ENCODE assay signal across 8 mouse cellular contexts in genomic region chr16:38506041-38506634, GRCm38 (mm10). TPM values are rescaled to one million over a fixed set of nuclear protein-coding genes. Genes with fewer than 3 reads are reported as not detected.
DNase-seq lines count a peak whose midpoint lies in the region; ATAC-seq and TF ChIP-seq lines count a peak whose summit lies in the region.

No protein-coding gene starts in this region.

- H3K36me3 ChIP-seq in forebrain, embryonic 13.5 days (ENCODE audit: poor library complexity, severe bottlenecking): peaks cover 74% of the 10 kb centered on the region
- peaks cover 89% of the 10 kb centered on the region for H3K36me3 ChIP-seq in hindbrain, embryonic 10.5 days

- H3K27me3 ChIP-seq in forebrain, embryonic 13.5 days: no peaks in the 10 kb centered on the region
- H3K27me3 ChIP-seq in hindbrain, embryonic 10.5 days (ENCODE audit: insufficient read depth, poor library complexity, severe bottlenecking): no peaks in the 10 kb centered on the region

- H3K27ac ChIP-seq in forebrain, embryonic 13.5 days: no peak overlapping the region
- no peak overlapping the region for H3K27ac ChIP-seq in hindbrain, embryonic 10.5 days

- TF ChIP-seq POLR2A in lung, adult 2 months (IDR thresholded peaks at IDR 0.05; ENCODE audit: borderline replicate concordance, extremely low read depth, low read depth, low read length): no peak

- H3K4me1 ChIP-seq in forebrain, embryonic 13.5 days: no peaks in the 10 kb centered on the region
- H3K4me1 ChIP-seq in hindbrain, embryonic 10.5 days (replicated peaks): no peaks in the 10 kb centered on the region
- no peaks in the 10 kb centered on the region for H3K4me1 ChIP-seq in lung, adult 2 months (ENCODE audit: control insufficient read depth, insufficient read depth, low read length)

- ATAC-seq in cerebellum, adult (ENCODE audit: insufficient number of reproducible peaks, low FRiP score, low TSS enrichment): peak; percentile 88
- peak; percentile 89 for ATAC-seq in forebrain, embryonic 13.5 days

- peak; percentile 90 for TF ChIP-seq CTCF in lung, adult 2 months (IDR thresholded peaks at IDR 0.05; ENCODE audit: insufficient read depth, low read length)

- no peak overlapping the region for H3K4me3 ChIP-seq in forebrain, embryonic 13.5 days
- H3K4me3 ChIP-seq in hindbrain, embryonic 10.5 days: no peak overlapping the region
- H3K4me3 ChIP-seq in lung, adult 2 months (replicated peaks; ENCODE audit: extremely low read depth, low read depth, low read length): no peak overlapping the region

- H3K9me3 ChIP-seq in forebrain, embryonic 13.5 days (replicated peaks): no peaks in the 10 kb centered on the region
- no peaks in the 10 kb centered on the region for H3K9me3 ChIP-seq in hindbrain, embryonic 10.5 days

- DNase-seq in Muller cell, postnatal 12 days (ENCODE audit: inconsistent ontology term): peak; percentile 26
- peak; percentile 62 for DNase-seq in hindbrain, embryonic 10.5 days (ENCODE audit: low spot score)
- DNase-seq in layer of hippocampus, adult 9-10 months (ENCODE audit: low spot score): peak; percentile 63
- DNase-seq in lung, adult 2 months: peak; percentile 49
- peak; percentile 60 for DNase-seq in ovary, postnatal 14 days (ENCODE audit: low spot score)
- peak; percentile 65 for DNase-seq in thymus, postnatal 4 days

- WGBS in forebrain, embryonic 13.5 days: 74% methylated on average over 4 of the region's 4 CpGs
- 82% methylated on average over 4 of the region's 4 CpGs for WGBS in hindbrain, embryonic 10.5 days
- 67% methylated on average over 4 of the region's 4 CpGs for WGBS in lung, adult 2 months

- no peak overlapping the region for H3K4me2 ChIP-seq in forebrain, embryonic 13.5 days

- H3K9ac ChIP-seq in forebrain, embryonic 13.5 days: no peak overlapping the region

RNA-seq across cellular contexts. Expression of gene Timmdc1, which starts 16.3 kb away (rescaled TPM):
- 39.9 and 41.9 TPM in 2 replicates for polyA plus RNA-seq in forebrain, embryonic 13.5 days (2015; fragmentation: Nextera tagmentation; extraction: Ambion mirVana)
- 36.1 and 36.7 TPM in 2 replicates for polyA plus RNA-seq in hindbrain, embryonic 10.5 days (2016; fragmentation: Nextera tagmentation; extraction: Ambion mirVana)
- polyA plus RNA-seq in lung, adult 2 months (2012; rRNA removed): 10.0 and 12.9 TPM in 2 replicates

RNA-seq across cellular contexts. Expression of gene Poglut1, which starts 43.9 kb away (rescaled TPM):
- 63.0 and 74.8 TPM in 2 replicates for polyA plus RNA-seq in forebrain, embryonic 13.5 days (2015; fragmentation: Nextera tagmentation; extraction: Ambion mirVana)
- polyA plus RNA-seq in hindbrain, embryonic 10.5 days (2016; fragmentation: Nextera tagmentation; extraction: Ambion mirVana): 61.3 and 66.9 TPM in 2 replicates
- 17.5 and 27.8 TPM in 2 replicates for polyA plus RNA-seq in lung, adult 2 months (2012; rRNA removed)

RNA-seq across cellular contexts. Expression of gene Cd80, which starts 50.8 kb away (rescaled TPM):
- 0.56 and 0.63 TPM in 2 replicates for polyA plus RNA-seq in forebrain, embryonic 13.5 days (2015; fragmentation: Nextera tagmentation; extraction: Ambion mirVana)
- polyA plus RNA-seq in hindbrain, embryonic 10.5 days (2016; fragmentation: Nextera tagmentation; extraction: Ambion mirVana): 0.41 and 0.52 TPM in 2 replicates
- 0.35 and 0.98 TPM in 2 replicates for polyA plus RNA-seq in lung, adult 2 months (2012; rRNA removed)

RNA-seq across cellular contexts. Expression of gene Tmem39a, which starts 52.4 kb away (rescaled TPM):
- polyA plus RNA-seq in forebrain, embryonic 13.5 days (2015; fragmentation: Nextera tagmentation; extraction: Ambion mirVana): 42.9 and 57.3 TPM in 2 replicates
- 69.4 and 92.4 TPM in 2 replicates for polyA plus RNA-seq in hindbrain, embryonic 10.5 days (2016; fragmentation: Nextera tagmentation; extraction: Ambion mirVana)
- polyA plus RNA-seq in lung, adult 2 months (2012; rRNA removed): 50.1 and 73.2 TPM in 2 replicates

RNA-seq across cellular contexts. Expression of gene Adprh, which starts 53.6 kb away (rescaled TPM):
- polyA plus RNA-seq in forebrain, embryonic 13.5 days (2015; fragmentation: Nextera tagmentation; extraction: Ambion mirVana): 145 and 153 TPM in 2 replicates
- polyA plus RNA-seq in hindbrain, embryonic 10.5 days (2016; fragmentation: Nextera tagmentation; extraction: Ambion mirVana): 143 and 164 TPM in 2 replicates
- polyA plus RNA-seq in lung, adult 2 months (2012; rRNA removed): 27.0 and 29.4 TPM in 2 replicates
